Mouse (Mus musculus) heart, postnatal 4 days (tissue): ENCODE data around the gene Bcor. TPM values are rescaled to one million over a fixed set of nuclear protein-coding genes. Genes with fewer than 3 reads are reported as not detected.

Source experiments
- DNase-seq: peaks from one replicate; pipeline ENCODE4 v3.0.0; 2021
- total RNA-seq, 2 experiments: library from RNA; stranded (reverse); gene quantifications; 2 replicates each; pipeline ENCODE4 v1.2.3; 2021

The Bcor gene
- total RNA-seq, 2 experiments from 2014 or later: 46.2 to 48.1 TPM

- no peak for DNase-seq
These were observed 33.6 kb downstream of the Bcor start for GRCm38 (mm10) chrX:12126408-12127105.

GRCm38 (mm10) chrX:12124571-12124970, 35.6 kb downstream of the Bcor start:
- no peak for DNase-seq

DNA sequence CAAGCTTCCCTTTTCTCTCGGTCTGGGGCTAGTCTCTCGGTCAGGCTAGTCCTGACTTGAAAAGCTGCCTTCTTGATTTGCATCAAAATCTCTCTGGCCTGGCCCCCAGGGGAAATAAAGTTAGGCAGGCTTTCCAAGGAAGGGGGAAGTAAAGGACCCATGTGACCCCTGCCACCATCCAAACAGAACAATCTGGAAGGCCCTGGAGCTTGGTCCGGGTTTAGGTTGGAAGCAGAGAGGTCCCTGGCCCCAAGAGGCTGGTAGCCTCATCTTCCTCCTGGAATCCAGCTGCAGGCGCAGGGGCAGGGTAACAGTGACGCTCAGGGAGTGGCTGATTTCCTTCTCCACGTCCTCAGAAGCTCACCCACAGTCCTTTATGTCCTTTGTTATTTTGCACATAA, 36.5 kb downstream of the Bcor start:
- no peak for DNase-seq

- peak; percentile 62 for DNase-seq
These were observed 37.4 kb downstream of the Bcor start for GRCm38 (mm10) chrX:12122594-12123331.

GRCm38 (mm10) chrX:12119476-12119875, 40.7 kb downstream of the Bcor start:
- no peak for DNase-seq

GRCm38 (mm10) chrX:12116128-12116527, 44.0 kb downstream of the Bcor start:
- DNase-seq: peak; percentile 57

DNA sequence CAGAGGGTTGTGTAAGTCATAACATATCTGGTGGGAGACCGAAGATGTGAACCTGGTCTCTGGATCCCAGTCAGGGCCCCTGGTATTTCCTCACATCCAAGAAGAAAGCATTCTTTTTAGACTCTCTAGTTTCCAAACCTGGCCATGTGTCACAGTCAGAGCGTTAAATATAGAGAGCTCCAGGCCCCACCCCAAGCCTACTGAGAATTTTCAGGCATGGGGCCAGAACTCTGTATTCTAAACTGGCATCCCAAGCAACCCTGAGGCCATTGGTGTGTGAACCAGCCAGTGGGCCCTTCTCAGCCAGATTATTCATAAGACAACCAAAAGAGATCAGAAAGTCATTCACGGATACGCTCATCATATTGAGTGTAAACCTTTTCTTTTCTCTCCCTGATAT, 48.0 kb downstream of the Bcor start:
- DNase-seq: peak; percentile 46

GRCm38 (mm10) chrX:12110518-12110917, 49.6 kb downstream of the Bcor start:
- no peak for DNase-seq

DNA sequence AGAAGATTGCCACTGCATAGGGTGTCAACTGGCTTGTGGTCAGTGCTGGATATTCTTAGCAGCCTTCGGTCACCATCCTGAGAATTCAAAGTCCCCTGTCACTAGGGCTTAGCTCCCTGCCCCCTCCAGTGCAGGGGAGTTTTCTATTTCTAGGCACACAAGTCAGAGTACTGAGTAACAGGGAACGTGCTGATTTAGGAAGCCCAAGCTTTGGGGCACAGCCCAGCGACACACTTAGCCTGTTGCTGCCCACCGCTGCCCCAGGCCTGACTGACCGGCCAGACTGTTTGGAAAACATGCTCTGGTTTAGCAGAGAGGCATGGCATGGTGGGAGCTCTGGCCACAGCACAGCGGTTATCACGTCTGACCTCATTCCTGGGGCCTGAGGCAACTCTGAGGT, 54.8 kb downstream of the Bcor start:
- DNase-seq: peak; percentile 44

DNA sequence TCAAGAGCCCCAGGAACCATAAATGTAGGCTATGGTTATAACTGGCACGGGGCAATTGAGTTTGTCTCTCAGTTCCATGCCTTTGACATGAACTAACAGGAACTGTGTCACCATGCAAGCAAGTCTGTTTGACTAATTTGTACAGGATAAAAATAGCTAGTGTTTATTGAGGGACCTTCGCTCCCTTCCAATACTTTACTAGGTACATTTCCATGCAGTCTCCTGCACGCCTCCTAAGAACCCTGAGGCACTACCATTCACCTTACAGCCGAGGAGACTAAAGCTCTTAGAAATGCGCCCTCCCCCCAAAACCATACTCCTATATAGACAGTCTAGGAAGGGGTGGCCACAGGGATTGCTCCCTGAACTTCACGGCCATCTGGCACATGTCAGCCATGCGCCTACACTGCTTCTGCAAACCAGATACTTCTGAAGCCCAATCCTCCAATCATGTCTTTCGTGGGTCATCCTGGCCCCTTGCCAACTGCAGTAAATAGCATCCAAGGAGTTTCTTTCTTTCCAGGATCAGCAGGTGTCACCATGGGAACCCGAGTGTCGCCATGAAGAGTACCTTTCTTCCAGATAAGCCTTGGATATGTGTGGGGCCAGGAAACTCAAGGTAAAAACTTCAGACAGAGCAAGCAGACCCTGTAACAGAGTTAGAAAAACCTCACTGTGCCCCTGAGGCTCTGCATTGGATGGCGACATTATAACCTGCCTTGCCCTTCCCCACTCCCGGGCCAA, 63.2 kb downstream of the Bcor start:
- peak; percentile 21 for DNase-seq

- DNase-seq: no peak
These were observed 66.8 kb downstream of the Bcor start for GRCm38 (mm10) chrX:12093371-12093770.

DNA sequence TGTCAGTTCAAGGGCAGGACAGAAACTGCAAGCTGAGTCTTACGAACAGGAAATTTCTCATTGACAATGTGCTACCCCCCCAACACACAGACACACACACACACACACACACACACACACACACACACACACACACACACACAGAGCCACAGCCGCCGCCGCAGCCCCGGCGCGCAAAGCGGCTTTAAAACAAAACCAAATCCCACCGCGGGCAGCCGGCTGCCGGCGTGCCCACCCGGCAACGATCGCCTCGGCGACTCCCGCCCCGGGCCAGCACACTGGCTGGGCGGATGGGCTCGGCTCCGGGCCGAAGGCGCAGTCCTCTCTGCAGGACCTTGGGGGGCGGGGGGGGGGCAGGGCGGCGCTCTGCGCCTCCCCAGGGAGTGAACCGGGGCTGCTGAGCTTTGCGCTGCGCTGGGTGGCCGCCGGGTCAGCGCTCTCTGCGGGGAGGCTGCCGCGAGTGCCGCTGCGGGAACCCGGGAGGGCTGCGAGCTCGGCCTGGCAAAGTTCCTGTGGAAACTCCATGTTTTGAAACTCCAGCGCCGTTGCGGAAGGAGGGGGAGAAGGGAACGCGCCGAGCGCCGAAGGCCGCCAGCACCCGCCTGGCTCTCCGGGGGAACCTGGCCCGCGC, 68.6 kb downstream of the Bcor start:
- DNase-seq: peak; percentile 63

- DNase-seq: peak; percentile 85
These were observed 69.2 kb downstream of the Bcor start for GRCm38 (mm10) chrX:12090871-12091404.

- DNase-seq: no peak
These were observed 69.8 kb downstream of the Bcor start for GRCm38 (mm10) chrX:12090151-12090870.

DNA sequence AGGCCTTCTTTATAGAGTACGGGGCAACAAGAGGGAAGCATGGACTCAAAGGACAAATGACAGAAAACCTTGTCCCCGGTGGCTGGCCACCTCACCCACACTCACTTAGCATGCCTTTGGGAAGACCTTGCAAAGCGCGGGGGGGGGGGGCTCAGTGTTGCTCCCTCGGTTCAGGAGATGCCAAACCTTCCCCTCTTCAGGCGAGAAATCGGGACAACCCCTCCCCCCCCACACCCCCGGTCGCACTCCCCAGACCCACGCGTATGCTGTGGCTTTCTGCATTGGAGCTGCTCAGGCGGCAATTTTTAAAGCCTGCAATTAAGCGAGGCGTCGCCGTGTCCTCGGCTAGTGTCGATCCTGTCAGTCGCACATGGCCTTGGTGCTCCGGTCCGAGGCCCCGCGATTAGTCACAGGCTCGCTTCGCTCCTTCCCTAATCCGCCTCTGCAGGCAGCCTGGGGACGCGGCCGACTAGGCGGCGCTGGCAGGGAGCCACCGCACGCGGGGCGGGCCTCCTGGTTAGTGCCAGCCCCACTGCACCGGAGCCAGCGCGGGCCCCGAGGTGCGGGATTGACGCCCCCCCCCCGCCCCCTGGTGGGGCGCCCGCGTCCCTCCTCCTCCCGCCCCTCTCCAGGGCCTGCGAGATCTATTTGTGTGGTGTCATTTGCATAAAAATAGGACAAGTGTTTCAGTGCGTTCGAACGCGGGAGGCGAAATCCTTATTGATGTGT, 70.6 kb downstream of the Bcor start:
- peak; percentile 66 for DNase-seq

- no peak for DNase-seq
These were observed 71.2 kb downstream of the Bcor start for GRCm38 (mm10) chrX:12089027-12089340.

DNA sequence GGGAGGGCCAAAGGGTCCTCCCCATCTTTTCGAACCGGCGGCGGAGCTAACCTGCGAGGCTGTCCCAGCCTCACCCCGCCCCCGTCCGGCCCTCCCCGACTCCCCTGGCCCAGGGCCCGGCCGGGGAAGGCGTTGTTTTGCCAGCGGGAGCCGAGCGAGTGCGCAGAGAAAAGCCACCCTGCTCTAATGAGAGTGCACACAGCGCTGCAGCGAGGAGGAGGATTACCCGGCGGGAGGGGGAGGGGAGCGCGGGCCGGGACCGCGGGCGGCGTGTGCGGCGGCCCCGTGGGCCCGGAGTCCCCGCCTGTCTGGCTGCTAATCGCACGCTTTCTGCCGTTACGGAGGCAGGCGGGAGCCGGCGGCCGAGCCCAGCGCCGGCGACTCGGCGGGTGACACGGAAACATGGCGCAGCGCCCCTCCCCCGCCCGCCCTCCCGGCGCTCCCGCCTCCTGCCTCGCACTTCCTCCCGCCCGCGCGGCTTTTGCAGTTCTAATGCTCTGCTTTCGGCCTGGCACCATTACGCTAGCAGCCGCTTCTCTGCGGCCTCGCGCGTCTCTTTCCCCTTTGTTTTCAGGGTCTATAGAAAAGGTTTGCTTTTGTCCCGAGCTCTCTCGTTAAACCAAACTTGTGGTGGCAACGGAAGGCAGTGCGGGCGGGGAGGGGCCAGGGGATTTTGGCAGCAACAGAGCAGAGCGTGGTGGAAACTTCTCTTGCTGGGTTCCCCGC, 71.7 kb downstream of the Bcor start:
- peak; percentile 81 for DNase-seq

- DNase-seq: peak; percentile 66
These were observed 72.4 kb downstream of the Bcor start for GRCm38 (mm10) chrX:12087511-12088300.

DNA sequence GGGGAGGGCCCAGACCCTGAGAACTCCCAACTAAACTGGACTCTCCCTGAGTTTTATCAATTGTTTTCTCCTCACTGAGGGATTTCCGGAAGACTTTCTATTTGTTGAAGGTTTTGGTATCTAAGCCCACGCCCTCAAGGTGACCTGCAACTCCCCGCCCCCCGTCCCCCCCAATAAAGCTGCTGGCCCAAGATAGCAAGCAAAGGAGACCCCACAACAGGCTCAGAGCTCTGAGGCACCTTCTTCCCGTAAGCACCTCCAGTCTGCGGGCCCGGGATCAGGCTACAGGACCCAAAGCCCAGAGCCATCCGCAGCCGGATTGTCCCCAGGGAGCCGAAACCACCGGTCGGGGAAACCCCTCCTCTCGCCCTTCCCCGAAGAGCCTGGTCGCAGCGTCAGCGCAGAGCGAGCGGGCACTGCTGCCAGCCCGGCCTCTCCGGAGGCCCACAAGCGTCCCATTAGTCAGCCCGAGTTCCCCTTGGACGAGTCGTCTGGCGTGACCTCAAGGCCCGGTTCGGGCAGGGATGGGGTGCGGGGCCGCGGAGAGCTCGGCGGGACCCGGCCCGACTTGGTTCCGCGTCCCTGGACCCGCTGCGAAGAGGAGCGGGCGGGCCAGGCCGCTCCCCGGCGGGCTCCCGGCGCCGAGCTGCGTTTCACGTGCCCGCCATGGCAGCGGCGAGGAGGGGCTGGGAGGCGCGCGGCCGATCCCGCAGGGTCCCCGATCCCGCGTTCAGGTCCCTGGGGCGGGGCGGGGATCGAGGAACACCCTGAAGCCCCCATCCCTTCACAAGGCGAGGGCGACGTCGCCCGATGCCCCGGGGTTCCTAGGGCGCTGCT, 73.3 kb downstream of the Bcor start:
- DNase-seq: peak; percentile 54
